Mouse (Mus musculus): ENCODE measurements at regions not wholly inside any gene's neighbourhood (a gene's known extent, or its start where the extent isn't known, plus 50 kb on each side); places are given as distances from the start of the nearest gene placed in this dataset.

DNA sequence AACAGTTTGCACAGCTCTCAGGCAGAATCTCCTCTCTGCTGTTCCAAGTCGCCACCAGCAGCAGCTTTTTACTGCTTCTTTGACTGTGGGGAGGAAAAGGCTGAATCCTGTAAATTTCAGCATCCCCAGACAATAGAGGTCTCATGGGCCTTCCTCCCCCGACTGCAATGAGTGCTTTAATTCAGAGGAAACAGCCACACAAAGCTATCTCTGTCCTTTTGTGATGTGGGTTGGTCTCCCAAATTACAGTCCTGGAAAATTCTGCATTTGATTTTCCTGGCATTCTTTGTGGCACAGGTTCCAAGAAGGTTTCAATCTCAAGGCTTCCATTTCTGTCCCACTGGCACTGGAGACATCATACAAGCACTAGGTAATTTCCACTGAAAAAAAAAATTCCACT, 152.6 kb upstream of the Nmur2 start:
- Histone ChIP-seq H3K9ac (replicated peaks; ENCODE audit: low read length) (no peak overlapping the region), H3K4me3 (ENCODE audit: low read length) (no peak overlapping the region), H3K4me1 (ENCODE audit: insufficient read depth, low read length) (no peaks in the 10 kb centered on the region), H3K9me3 (ENCODE audit: low read length) (no peaks in the 10 kb centered on the region), H3K4me2 (replicated peaks; ENCODE audit: low read depth, low read length) (no peak overlapping the region), H3K27ac (ENCODE audit: low read length) (no peak overlapping the region), H3K27me3 (ENCODE audit: insufficient read depth, low read length) (no peaks in the 10 kb centered on the region), H3K36me3 (ENCODE audit: insufficient read depth, low read length) (no peaks in the 10 kb centered on the region)
- whole genome bisulfite sequencing, result 45% methylated on average over 2 of the region's 2 CpGs
- ATAC-seq (ENCODE audit: low FRiP score, low TSS enrichment), result no peak

DNA sequence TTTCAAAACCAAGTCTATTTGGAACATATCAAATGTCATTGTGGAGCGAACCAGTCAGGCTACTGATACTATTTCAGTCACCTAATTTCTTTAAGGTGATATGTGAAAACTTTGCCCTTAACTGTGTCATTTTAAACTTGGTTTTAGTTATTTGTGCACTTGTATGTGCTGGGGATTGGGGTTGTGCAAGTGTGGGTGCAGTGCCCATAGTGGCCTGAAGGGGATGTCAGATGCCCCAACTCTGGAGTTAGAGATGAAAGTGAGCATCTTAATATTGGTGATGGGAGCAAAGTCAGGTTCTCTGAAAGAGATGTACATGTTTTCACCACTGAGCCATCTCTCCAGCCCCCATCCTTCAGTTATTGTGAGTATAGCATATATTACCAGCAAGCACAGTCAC, 133.1 kb upstream of the Nmur2 start:
- no peak overlapping the region for H3K9ac ChIP-seq (replicated peaks; ENCODE audit: low read length)
- no peak overlapping the region for H3K4me3 ChIP-seq (ENCODE audit: low read length)
- H3K4me2 ChIP-seq (replicated peaks; ENCODE audit: low read depth, low read length), result no peak overlapping the region
- no peak overlapping the region for H3K27ac ChIP-seq (ENCODE audit: low read length)
- 60% methylated on average over 1 of the region's 1 CpGs for WGBS
- no peaks in the 10 kb centered on the region for H3K27me3 ChIP-seq (ENCODE audit: insufficient read depth, low read length)
- H3K36me3 ChIP-seq (ENCODE audit: insufficient read depth, low read length), result no peaks in the 10 kb centered on the region
- no peaks in the 10 kb centered on the region for H3K9me3 ChIP-seq (ENCODE audit: low read length)
- no peaks in the 10 kb centered on the region for H3K4me1 ChIP-seq (ENCODE audit: insufficient read depth, low read length)
- ATAC-seq (ENCODE audit: low FRiP score, low TSS enrichment), result no peak

DNA sequence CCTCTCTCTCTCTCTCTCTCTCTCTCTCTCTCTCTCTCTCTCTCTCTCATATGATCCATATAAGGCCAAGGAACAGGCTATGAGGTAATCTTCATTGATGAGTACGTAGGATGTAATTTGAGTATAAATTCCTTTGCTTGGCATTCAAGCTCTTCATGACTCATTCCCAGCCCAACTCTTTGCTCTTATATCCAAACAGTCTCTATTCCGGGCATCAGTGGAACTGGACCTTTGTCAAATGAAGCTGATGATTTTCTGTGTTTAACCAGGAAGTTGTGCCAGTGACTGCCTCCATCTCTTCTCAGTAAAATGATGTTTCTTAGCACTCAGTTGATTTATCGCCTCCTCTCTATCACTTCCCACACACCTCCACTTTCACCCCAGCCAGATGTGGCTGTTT, 132.4 kb upstream of the Nmur2 start:
- ATAC-seq (ENCODE audit: low FRiP score, low TSS enrichment), result no peak
- WGBS, result 75% methylated on average over 3 of the region's 3 CpGs

DNA sequence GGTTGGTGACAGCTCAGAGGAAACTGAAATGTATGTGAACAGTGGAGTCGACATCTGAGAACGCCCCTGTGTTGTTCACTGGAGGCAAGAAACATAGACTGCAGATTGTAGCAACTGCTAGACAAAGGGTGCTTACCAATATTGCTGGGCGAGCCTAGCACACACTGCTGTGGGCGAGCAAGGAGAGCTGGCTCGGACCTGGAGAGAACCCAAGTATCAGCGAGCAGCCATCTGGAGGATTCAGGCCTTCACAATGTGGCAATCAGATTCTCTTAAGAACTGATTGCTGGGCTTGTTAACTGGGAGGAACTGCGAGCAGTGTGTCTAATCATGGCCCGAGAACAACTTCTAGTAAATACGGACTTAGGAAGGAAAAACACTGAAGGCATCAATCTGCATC, 128.8 kb upstream of the Nmur2 start:
- Histone ChIP-seq H3K36me3 (ENCODE audit: insufficient read depth, low read length) (no peaks in the 10 kb centered on the region), H3K9me3 (ENCODE audit: low read length) (no peaks in the 10 kb centered on the region), H3K9ac (replicated peaks; ENCODE audit: low read length) (no peak overlapping the region), H3K27me3 (ENCODE audit: insufficient read depth, low read length) (no peaks in the 10 kb centered on the region), H3K4me3 (ENCODE audit: low read length) (no peak overlapping the region), H3K4me2 (replicated peaks; ENCODE audit: low read depth, low read length) (no peak overlapping the region), H3K27ac (ENCODE audit: low read length) (no peak overlapping the region), H3K4me1 (ENCODE audit: insufficient read depth, low read length) (no peaks in the 10 kb centered on the region)
- ATAC-seq (ENCODE audit: low FRiP score, low TSS enrichment), result no peak
- 78% methylated on average over 9 of the region's 9 CpGs for WGBS

More for the DNA sequence above, 132.4 kb upstream of the Nmur2 start:
- Histone ChIP-seq H3K4me1 (ENCODE audit: insufficient read depth, low read length) (no peaks in the 10 kb centered on the region), H3K9me3 (ENCODE audit: low read length) (no peaks in the 10 kb centered on the region), H3K27ac (ENCODE audit: low read length) (no peak overlapping the region), H3K4me3 (ENCODE audit: low read length) (no peak overlapping the region), H3K9ac (replicated peaks; ENCODE audit: low read length) (no peak overlapping the region), H3K36me3 (ENCODE audit: insufficient read depth, low read length) (no peaks in the 10 kb centered on the region), H3K4me2 (replicated peaks; ENCODE audit: low read depth, low read length) (no peak overlapping the region), H3K27me3 (ENCODE audit: insufficient read depth, low read length) (no peaks in the 10 kb centered on the region)

DNA sequence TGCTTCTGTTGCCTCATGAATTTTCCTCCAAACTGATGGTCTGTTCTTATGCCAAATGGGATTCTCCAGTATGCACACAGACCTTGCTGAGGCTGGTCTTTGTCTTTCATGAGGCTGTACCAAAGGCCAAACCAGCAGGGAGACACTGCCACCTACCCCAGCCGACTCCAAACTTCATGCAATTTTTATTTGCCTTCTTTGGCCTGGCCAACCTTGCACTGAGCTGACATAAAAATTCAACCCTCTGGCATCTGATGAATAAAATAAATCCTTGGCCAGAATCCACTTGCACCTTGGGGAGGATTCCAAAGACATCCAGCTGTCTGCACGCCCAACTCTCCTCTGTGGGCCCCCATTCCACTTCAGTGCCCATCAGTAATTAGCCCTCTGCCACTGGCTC, 126.0 kb upstream of the Nmur2 start:
- no peak for ATAC-seq (ENCODE audit: low FRiP score, low TSS enrichment)
- Histone ChIP-seq H3K27me3 (ENCODE audit: insufficient read depth, low read length) (no peaks in the 10 kb centered on the region), H3K9ac (replicated peaks; ENCODE audit: low read length) (no peak overlapping the region), H3K4me1 (ENCODE audit: insufficient read depth, low read length) (no peaks in the 10 kb centered on the region), H3K36me3 (ENCODE audit: insufficient read depth, low read length) (no peaks in the 10 kb centered on the region), H3K4me3 (ENCODE audit: low read length) (no peak overlapping the region), H3K4me2 (replicated peaks; ENCODE audit: low read depth, low read length) (no peak overlapping the region), H3K9me3 (ENCODE audit: low read length) (no peaks in the 10 kb centered on the region), H3K27ac (ENCODE audit: low read length) (no peak overlapping the region)
- 51% methylated on average over 2 of the region's 2 CpGs for WGBS

DNA sequence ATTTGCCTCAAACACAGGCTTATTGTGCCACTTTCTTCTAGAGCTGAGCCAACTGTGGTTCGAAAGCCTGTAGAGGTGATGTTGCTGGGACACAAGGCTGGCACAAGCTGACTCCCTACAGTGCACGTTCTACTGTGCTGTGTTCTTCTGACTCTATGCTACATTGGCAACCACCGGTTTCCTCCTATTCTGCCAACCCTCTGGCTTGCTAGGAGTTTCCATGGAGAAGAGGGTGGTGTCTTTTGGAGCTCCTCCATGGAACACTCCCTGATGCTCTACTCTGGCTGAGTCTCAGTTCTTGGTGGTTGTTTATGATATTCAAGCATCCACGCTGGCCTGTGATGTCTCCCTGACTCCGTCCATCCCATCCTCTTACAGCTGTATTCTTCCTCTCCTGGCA, 124.9 kb upstream of the Nmur2 start:
- Histone ChIP-seq H3K27me3 (ENCODE audit: insufficient read depth, low read length) (no peaks in the 10 kb centered on the region), H3K9me3 (ENCODE audit: low read length) (no peaks in the 10 kb centered on the region), H3K4me3 (ENCODE audit: low read length) (no peak overlapping the region), H3K36me3 (ENCODE audit: insufficient read depth, low read length) (no peaks in the 10 kb centered on the region), H3K27ac (ENCODE audit: low read length) (no peak overlapping the region), H3K9ac (replicated peaks; ENCODE audit: low read length) (no peak overlapping the region), H3K4me2 (replicated peaks; ENCODE audit: low read depth, low read length) (no peak overlapping the region), H3K4me1 (ENCODE audit: insufficient read depth, low read length) (no peaks in the 10 kb centered on the region)
- ATAC-seq (ENCODE audit: low FRiP score, low TSS enrichment), result no peak
- WGBS, result 87% methylated on average over 5 of the region's 5 CpGs

DNA sequence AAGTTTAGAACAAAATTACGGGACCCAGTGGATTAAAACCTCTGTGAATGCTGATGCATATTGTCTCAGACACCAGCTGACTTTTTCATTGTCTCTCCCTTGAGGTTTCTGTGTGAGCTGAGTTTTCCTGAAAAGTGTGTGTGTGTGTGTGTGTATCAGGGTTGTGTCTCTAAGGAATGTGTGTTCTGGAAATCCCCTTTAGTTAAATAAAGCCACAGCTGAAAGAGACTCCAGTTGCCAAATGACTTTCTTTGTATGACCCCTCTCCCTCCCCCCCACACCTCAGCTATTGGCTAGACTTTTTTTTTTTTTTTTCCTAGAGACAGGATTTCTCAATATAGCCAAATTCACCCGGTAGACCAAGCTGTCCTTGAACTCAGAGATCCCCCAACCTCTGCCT, 119.5 kb upstream of the Nmur2 start:
- no peak for ATAC-seq (ENCODE audit: low FRiP score, low TSS enrichment)
- Histone ChIP-seq H3K27ac (ENCODE audit: low read length) (no peak overlapping the region), H3K4me3 (ENCODE audit: low read length) (no peak overlapping the region), H3K9ac (replicated peaks; ENCODE audit: low read length) (no peak overlapping the region), H3K9me3 (ENCODE audit: low read length) (no peaks in the 10 kb centered on the region), H3K4me1 (ENCODE audit: insufficient read depth, low read length) (no peaks in the 10 kb centered on the region), H3K4me2 (replicated peaks; ENCODE audit: low read depth, low read length) (no peak overlapping the region), H3K36me3 (ENCODE audit: insufficient read depth, low read length) (no peaks in the 10 kb centered on the region), H3K27me3 (ENCODE audit: insufficient read depth, low read length) (no peaks in the 10 kb centered on the region)
- 73% methylated on average over 2 of the region's 2 CpGs for WGBS

DNA sequence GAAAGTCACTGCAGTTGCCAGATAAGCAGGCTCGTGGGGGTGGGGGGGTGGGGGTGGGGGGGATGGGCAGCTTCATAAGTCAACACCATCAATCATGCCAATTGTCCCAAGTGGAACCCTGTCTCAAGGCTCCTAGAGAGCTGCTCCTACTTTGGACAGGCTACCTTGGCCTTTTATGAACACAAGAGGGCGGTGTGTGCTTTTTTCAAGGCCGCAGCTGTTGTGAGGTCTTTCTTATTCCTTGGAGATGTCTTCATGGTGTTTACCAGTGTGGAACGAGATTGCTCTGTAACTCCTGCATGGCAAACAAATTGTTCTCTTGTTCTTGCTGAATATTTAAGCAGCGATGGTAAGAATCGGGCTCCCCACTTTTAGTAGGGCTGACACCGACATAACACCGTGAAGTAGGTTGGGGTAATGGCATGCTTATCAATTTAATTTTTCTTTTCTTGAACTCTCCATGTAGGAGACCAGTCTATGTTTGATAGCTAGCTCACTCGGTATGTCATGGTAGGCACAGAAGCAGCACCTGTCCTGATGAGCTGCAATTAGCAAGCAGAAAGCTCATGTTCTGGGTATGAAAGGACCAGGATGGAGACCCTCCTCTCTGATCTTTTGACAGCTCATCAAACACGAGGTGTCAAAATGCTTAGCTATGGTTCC, 118.7 kb upstream of the Nmur2 start:
- WGBS, result 49% methylated on average over 10 of the region's 10 CpGs
- no peak for ATAC-seq (ENCODE audit: low FRiP score, low TSS enrichment)
- no peaks in the 10 kb centered on the region for H3K27me3 ChIP-seq (ENCODE audit: insufficient read depth, low read length)
- no peak overlapping the region for H3K4me2 ChIP-seq (replicated peaks; ENCODE audit: low read depth, low read length)
- H3K9ac ChIP-seq (replicated peaks; ENCODE audit: low read length), result no peak overlapping the region
- H3K27ac ChIP-seq (ENCODE audit: low read length), result no peak overlapping the region
- H3K36me3 ChIP-seq (ENCODE audit: insufficient read depth, low read length), result no peaks in the 10 kb centered on the region
- H3K4me3 ChIP-seq (ENCODE audit: low read length), result no peak overlapping the region
- no peaks in the 10 kb centered on the region for H3K4me1 ChIP-seq (ENCODE audit: insufficient read depth, low read length)
- H3K9me3 ChIP-seq (ENCODE audit: low read length), result no peaks in the 10 kb centered on the region

DNA sequence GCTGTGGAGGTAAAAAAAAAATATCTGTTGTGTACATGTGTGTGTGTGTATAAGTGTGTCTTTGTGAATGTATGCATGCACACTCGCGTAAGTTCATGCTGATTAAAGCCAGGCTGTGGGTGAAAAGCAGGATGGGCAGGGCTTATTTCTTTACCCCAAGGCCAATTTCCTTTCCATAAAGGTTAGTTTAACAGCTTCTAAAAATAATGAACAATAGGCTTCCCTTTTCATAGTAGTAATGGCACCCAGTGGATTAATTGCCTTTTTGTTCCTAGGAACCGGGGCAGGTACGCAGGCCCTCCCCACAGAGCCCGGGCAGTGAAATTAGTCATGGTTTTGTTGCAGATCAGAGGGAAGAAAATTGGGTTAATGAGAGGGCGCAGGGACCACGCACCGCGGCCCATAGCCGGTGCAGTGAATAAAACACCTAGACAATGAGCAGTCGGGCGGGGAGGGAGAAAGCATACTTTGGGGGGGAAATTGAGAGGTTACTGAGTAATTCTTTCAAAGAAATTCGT, 110.1 kb upstream of the Nmur2 start:
- WGBS, result 18% methylated on average over 13 of the region's 13 CpGs
- Histone ChIP-seq H3K4me2 (replicated peaks; ENCODE audit: low read depth, low read length) (no peak overlapping the region), H3K4me1 (ENCODE audit: insufficient read depth, low read length) (no peaks in the 10 kb centered on the region), H3K36me3 (ENCODE audit: insufficient read depth, low read length) (no peaks in the 10 kb centered on the region), H3K9me3 (ENCODE audit: low read length) (no peaks in the 10 kb centered on the region), H3K9ac (replicated peaks; ENCODE audit: low read length) (no peak overlapping the region), H3K27me3 (ENCODE audit: insufficient read depth, low read length) (no peaks in the 10 kb centered on the region), H3K4me3 (ENCODE audit: low read length) (no peak overlapping the region), H3K27ac (ENCODE audit: low read length) (no peak overlapping the region)
- ATAC-seq (ENCODE audit: low FRiP score, low TSS enrichment), result no peak

DNA sequence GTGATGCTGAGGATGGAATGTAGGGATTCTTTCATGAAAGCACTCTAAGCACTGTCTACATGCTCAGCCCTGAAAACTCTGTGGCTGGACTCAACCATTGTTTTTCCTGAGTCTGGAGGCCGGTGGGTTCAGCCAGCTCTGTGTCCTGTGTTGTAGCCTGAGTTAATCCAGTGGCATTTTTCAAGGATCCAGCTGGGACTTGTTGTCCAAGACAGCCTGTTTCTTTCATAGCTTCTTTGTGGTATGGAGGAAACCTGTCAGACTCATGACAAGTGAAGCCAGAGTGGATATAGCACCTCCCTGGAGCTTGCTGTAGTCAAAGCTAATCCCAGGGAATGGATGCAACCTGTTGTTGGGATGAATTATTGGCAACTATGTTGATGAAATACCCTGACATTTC, 108.9 kb upstream of the Nmur2 start:
- WGBS, result 32% methylated on average over 1 of the region's 1 CpGs
- no peak for ATAC-seq (ENCODE audit: low FRiP score, low TSS enrichment)
- Histone ChIP-seq H3K9ac (replicated peaks; ENCODE audit: low read length) (no peak overlapping the region), H3K27me3 (ENCODE audit: insufficient read depth, low read length) (no peaks in the 10 kb centered on the region), H3K4me1 (ENCODE audit: insufficient read depth, low read length) (no peaks in the 10 kb centered on the region), H3K27ac (ENCODE audit: low read length) (no peak overlapping the region), H3K9me3 (ENCODE audit: low read length) (no peaks in the 10 kb centered on the region), H3K36me3 (ENCODE audit: insufficient read depth, low read length) (no peaks in the 10 kb centered on the region), H3K4me3 (ENCODE audit: low read length) (no peak overlapping the region), H3K4me2 (replicated peaks; ENCODE audit: low read depth, low read length) (no peak overlapping the region)
